Mouse (Mus musculus) kidney, embryonic 16.5 days (tissue): ENCODE measurements around the gene Cd72. TPM values are rescaled to one million over a fixed set of nuclear protein-coding genes. Genes with fewer than 3 reads are reported as not detected.

ENCODE experiments used
- ATAC-seq: fragments of 200-750 bp; cut with Nextera tagmentation; 2 replicates; pipeline ENCODE4 v1.8.0; 2017; ENCODE audit warnings: moderate TSS enrichment; ENCODE audit not compliant: low FRiP score, low TSS enrichment
- H3K27ac ChIP-seq: fragments of 300-500 bp; sonication (generic); 2 replicates; pipeline ENCODE4 v1.5.1; 2014; ENCODE audit warnings: low read length
- H3K27me3 ChIP-seq: fragments of 300-500 bp; sonication (generic); 2 replicates; pipeline ENCODE4 v1.6.1; 2014; ENCODE audit warnings: low read length, control low read depth, mixed read lengths; ENCODE audit not compliant: insufficient read depth
- H3K36me3 ChIP-seq: fragments of 300-500 bp; sonication (generic); 2 replicates; pipeline ENCODE4 v1.6.1; 2014; ENCODE audit warnings: low read length, control low read depth, mixed read lengths; ENCODE audit not compliant: insufficient read depth
- H3K4me1 ChIP-seq: fragments of 300-500 bp; sonication (generic); 2 replicates; pipeline ENCODE4 v1.6.1; 2014; ENCODE audit warnings: low read length, control low read depth, mixed read lengths; ENCODE audit not compliant: insufficient read depth
- H3K4me2 ChIP-seq: fragments of 300-500 bp; sonication (generic); replicated peaks from 2 replicates; pipeline ENCODE4 v1.6.1; 2014; ENCODE audit warnings: low read depth, low read length
- H3K4me3 ChIP-seq: fragments of 300-500 bp; sonication (generic); 2 replicates; pipeline ENCODE4 v1.5.1; 2014; ENCODE audit warnings: mild to moderate bottlenecking, low read length
- H3K9ac ChIP-seq: fragments of 300-500 bp; sonication (generic); replicated peaks from 2 replicates; pipeline ENCODE4 v1.6.1; 2014; ENCODE audit warnings: low read length
- H3K9me3 ChIP-seq: fragments of 300-500 bp; sonication (generic); 2 replicates; pipeline ENCODE4 v1.6.1; 2016; ENCODE audit warnings: low read length, control low read depth
- WGBS: fragments of 180-500 bp; shearing (Covaris S2); extraction: QIAGEN DNeasy Blood & Tissue Kit; methylation state at CpG from one replicate; pipeline ENCODE4 v1.1.7; 2014; 5-methylcytosine and 5-hydroxymethylcytosine counted together
- polyA plus RNA-seq: library from polyadenylated mRNA; unstranded; fragments of >200 nt; fragmentation: Nextera tagmentation; extraction: Ambion mirVana; gene quantifications from 2 replicates; pipeline ENCODE4 v1.2.1, GENCODE M21; 2015

Cd72 gene
- polyA plus RNA-seq, 1 experiment from 2014 or later, result 4.1 TPM

DNA sequence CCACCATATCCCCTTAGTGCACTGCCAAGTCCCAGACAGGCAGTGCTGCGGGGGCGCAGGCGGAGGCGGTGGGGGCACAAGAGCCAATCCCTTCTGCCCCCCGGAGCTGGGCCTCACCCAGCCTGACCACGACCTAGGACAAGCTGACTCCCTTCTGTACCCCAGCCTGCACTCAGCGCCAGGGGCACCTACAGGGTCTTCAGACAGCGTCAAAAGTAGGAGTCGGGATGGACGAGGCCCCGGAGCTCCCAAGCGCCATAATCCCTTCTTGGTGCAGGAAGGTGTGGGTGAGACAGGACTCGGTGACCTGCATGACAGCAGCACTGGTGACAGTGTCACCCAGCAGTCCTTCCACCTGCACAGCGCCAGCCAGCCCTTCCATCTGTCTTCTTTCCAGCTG is 39.7 kb downstream of the Cd72 start:
- Histone ChIP-seq H3K36me3 (peaks cover 26% of the 10 kb centered on the region), H3K4me1 (peaks cover 32% of the 10 kb centered on the region), H3K9me3 (no peaks in the 10 kb centered on the region), H3K27ac (no peak overlapping the region), H3K27me3 (no peaks in the 10 kb centered on the region), H3K4me2 (no peak overlapping the region), H3K9ac (no peak overlapping the region), H3K4me3 (no peak overlapping the region)
- WGBS, result 88% methylated on average over 14 of the region's 14 CpGs
- ATAC-seq, result no peak

GRCm38 (mm10) chr4:43407071-43407920 is 47.1 kb downstream of the Cd72 start:
- 60% methylated on average over 12 of the region's 12 CpGs for WGBS
- peak overlapping the region; percentile 64 for H3K9ac ChIP-seq
- no peak for ATAC-seq

DNA sequence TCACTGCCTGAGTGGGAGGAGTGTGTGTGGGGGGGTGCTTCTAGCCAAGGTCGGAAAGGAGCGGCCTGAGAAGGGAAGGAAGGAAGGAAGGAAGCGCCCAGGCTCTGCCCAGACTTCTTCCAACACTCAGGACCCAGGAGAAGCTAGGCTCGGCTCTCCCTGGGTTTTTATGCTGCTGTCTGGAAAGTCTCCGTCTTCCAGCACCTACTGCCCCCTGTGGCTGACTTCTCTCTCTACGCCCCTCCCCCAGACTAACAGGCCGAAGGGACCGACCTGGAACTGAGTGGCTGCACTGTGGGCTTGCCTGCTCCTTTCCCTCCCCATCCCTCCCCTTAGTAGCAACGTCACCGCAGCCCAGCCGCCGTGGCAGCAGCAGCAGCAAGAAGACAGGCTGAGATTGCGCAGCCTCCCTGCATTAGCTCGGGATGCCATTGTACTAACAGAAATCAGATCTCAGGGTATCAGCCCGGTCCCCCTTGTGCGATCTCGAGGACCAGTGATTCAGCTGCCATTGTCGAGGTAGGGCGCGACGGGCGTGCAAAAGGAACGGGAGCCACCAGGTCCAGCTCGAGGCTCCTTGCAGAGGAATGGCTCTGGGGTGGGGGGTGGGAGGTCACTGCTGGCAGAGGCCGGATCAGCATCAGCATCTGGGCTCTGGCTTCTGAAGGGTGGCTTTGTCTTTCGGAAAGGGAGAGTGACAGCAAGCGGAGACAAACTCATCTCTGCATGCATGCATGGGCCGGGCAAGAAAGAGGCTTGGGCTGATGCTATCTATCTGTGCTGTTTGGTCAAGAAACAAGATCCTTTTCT is 48.1 kb downstream of the Cd72 start:
- 2% methylated on average over 28 of the region's 28 CpGs for WGBS
- peaks cover 39% of the 10 kb centered on the region for H3K4me1 ChIP-seq
- H3K4me3 ChIP-seq, result peak overlapping the region; percentile 52
- peak overlapping the region; percentile 76 for H3K4me2 ChIP-seq
- peak overlapping the region; percentile 64 for H3K9ac ChIP-seq
- peak overlapping the region; percentile 89 for H3K27ac ChIP-seq
- no peaks in the 10 kb centered on the region for H3K9me3 ChIP-seq
- H3K36me3 ChIP-seq, result no peaks in the 10 kb centered on the region
- peak; percentile 97 for ATAC-seq
- no peaks in the 10 kb centered on the region for H3K27me3 ChIP-seq

More at GRCm38 (mm10) chr4:43407071-43407920, 47.1 kb downstream of the Cd72 start:
- Histone ChIP-seq H3K27ac (peak overlapping the region; percentile 89), H3K27me3 (no peaks in the 10 kb centered on the region), H3K9me3 (no peaks in the 10 kb centered on the region), H3K4me3 (peak overlapping the region; percentile 52), H3K36me3 (no peaks in the 10 kb centered on the region), H3K4me1 (peaks cover 36% of the 10 kb centered on the region), H3K4me2 (peak overlapping the region; percentile 76)

DNA sequence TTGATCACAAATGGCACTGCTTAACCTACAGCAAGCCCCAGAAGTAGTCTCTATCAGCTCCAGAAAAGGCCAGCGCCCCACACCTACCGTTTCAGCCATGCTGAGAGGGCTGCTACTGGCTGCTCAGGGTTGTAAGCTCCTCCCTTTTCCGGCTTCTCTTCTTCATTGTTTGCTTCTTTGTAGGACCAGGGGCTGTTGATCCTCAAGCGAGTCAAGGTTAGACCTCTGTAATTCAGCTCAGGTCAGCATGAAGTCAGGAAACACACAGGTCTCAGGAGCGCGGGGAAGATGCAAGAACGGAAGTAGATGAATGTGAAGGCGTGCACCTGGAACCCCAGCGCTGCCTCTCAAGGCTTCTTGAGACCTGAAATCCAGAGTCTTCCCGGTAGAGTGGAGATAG is 49.7 kb downstream of the Cd72 start:
- WGBS, result 90% methylated on average over 10 of the region's 10 CpGs
- Histone ChIP-seq H3K4me1 (peaks cover 56% of the 10 kb centered on the region), H3K27ac (no peak overlapping the region), H3K4me3 (no peak overlapping the region), H3K9me3 (no peaks in the 10 kb centered on the region), H3K36me3 (no peaks in the 10 kb centered on the region), H3K27me3 (no peaks in the 10 kb centered on the region), H3K4me2 (no peak overlapping the region), H3K9ac (no peak overlapping the region)
- ATAC-seq, result no peak

DNA sequence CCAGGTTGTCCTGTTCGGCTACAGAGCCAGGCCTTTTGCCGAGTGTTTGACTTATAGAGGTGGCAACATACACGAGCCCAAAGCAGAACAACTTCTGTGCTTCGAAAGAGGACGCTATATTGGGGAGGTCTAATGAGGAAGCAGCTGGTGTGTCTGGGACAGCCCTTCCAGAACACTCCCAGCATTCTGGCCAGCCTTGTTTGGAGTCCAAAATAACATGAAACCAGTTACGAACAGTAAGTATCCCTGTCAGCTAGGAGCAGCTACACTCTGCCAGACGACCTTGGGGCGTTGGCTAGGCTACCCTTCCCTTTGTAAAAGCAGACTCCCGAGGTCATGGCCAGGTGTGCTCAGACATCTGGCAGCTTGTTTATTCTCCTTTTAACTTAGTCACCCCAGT is 52.2 kb downstream of the Cd72 start:
- Histone ChIP-seq H3K9me3 (no peaks in the 10 kb centered on the region), H3K4me3 (no peak overlapping the region), H3K4me1 (peaks cover 59% of the 10 kb centered on the region), H3K27me3 (no peaks in the 10 kb centered on the region), H3K4me2 (no peak overlapping the region), H3K36me3 (no peaks in the 10 kb centered on the region), H3K9ac (no peak overlapping the region), H3K27ac (no peak overlapping the region)
- ATAC-seq, result no peak
- 56% methylated on average over 9 of the region's 9 CpGs for WGBS

DNA sequence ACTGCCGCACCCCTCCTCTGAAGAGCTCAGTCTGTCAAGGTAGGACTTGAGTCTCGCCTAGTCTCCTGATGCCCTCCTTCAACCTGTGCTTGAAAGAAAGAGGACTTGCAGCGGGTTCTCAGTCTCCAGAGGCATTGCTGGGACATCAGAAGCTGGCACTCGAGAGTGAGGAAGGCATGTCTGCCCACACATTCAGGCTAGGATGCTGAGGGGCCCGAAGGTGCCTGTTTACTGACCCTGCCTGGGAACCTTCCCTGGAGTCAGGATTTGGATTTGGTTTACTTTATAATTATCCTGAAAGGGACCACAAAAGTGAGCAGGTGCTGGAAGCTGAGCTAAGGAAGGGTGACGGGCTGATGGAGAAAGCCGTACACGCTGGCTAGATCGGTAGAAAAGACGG is 52.9 kb downstream of the Cd72 start:
- Histone ChIP-seq H3K27me3 (no peaks in the 10 kb centered on the region), H3K36me3 (no peaks in the 10 kb centered on the region), H3K4me1 (peaks cover 51% of the 10 kb centered on the region), H3K9me3 (no peaks in the 10 kb centered on the region), H3K4me3 (no peak overlapping the region), H3K9ac (peak overlapping the region; percentile 3; the same call in 1 of the 2 replicates), H3K4me2 (peak overlapping the region; percentile 1; the same call in 1 of the 2 replicates), H3K27ac (peak overlapping the region; percentile 43; the same call in 1 of the 2 replicates)
- ATAC-seq, result no peak
- 77% methylated on average over 10 of the region's 10 CpGs for WGBS

- H3K9ac ChIP-seq, result peak overlapping the region; percentile 3; the same call in 1 of the 2 replicates
- 0 out of 2 replicates have a peak overlapping the region, but pooled peaks have one; percentile 1 for H3K4me2 ChIP-seq
- peak; percentile 87 for ATAC-seq
- peaks cover 49% of the 10 kb centered on the region for H3K4me1 ChIP-seq
- no peaks in the 10 kb centered on the region for H3K36me3 ChIP-seq
- H3K27ac ChIP-seq, result peak overlapping the region; percentile 43
- no peaks in the 10 kb centered on the region for H3K9me3 ChIP-seq
- 18% methylated on average over 10 of the region's 10 CpGs for WGBS
- H3K27me3 ChIP-seq, result no peaks in the 10 kb centered on the region
- no peak overlapping the region for H3K4me3 ChIP-seq
Observed at GRCm38 (mm10) chr4:43400976-43401375, 53.5 kb downstream of the Cd72 start.

- WGBS, result 71% methylated on average over 31 of the region's 31 CpGs
- H3K27ac ChIP-seq, result peak overlapping the region; percentile 52
- no peak overlapping the region for H3K9ac ChIP-seq
- peaks cover 46% of the 10 kb centered on the region for H3K4me1 ChIP-seq
- no peak for ATAC-seq
- H3K4me3 ChIP-seq, result no peak overlapping the region
- H3K27me3 ChIP-seq, result no peaks in the 10 kb centered on the region
- no peaks in the 10 kb centered on the region for H3K9me3 ChIP-seq
- H3K36me3 ChIP-seq, result no peaks in the 10 kb centered on the region
- no peak overlapping the region for H3K4me2 ChIP-seq
Observed at GRCm38 (mm10) chr4:43399391-43400131, 54.9 kb downstream of the Cd72 start.

DNA sequence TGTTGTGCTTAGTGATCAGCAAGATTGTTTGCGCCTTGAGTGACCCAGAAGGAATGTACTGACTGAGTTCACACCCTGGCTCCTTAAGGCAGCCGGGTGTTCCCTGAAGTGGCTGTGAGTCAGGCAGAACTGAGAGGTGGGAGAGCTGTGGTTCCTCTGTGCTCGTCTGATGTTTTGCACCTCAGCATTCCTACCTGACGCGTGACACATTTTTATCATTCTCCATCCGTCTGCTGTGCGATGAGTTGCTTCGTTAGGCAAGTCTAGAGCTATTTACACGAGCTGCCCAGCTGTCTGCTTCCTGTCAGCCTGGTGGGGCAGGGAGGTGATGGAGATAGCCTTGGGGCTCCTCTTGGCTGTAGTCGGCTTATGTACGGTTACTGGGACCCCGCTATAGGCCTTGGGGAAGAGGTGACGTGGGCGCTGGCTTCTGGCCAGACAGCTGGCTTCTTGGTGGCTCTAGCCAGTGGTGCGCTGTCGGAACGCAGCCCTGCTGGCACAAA is 55.5 kb downstream of the Cd72 start:
- Histone ChIP-seq H3K4me2 (no peak overlapping the region), H3K27ac (peak overlapping the region; percentile 52), H3K27me3 (no peaks in the 10 kb centered on the region), H3K4me1 (peaks cover 52% of the 10 kb centered on the region), H3K4me3 (no peak overlapping the region), H3K9ac (no peak overlapping the region), H3K36me3 (no peaks in the 10 kb centered on the region), H3K9me3 (no peaks in the 10 kb centered on the region)
- ATAC-seq, result no peak
- WGBS, result 48% methylated on average over 17 of the region's 17 CpGs
